Mouse (Mus musculus): ENCODE results near the gene Zfp449. TPM values are rescaled to one million over a fixed set of nuclear protein-coding genes. Genes with fewer than 3 reads are reported as not detected.
"Not testable (repeated sequence)": the region's sequence is repeated elsewhere in the genome, so short reads cannot be mapped to it uniquely, and the experiment has no call there.

Zfp449 gene
- polyA plus RNA-seq, 1 experiment from 2014 or later = 8.0 TPM

GRCm38 (mm10) chrX:56374431-56375128, 28.4 kb downstream of the Zfp449 start, which contains the start of gene Smim10l2a:
Smim10l2a (plus strand) TSS chrX:56374586.
- ATAC-seq (replicated peaks; ENCODE audit: extremely low read depth, insufficient read depth, low FRiP score) = peak; percentile 85
- 13% methylated on average over 47 of the region's 56 CpGs for WGBS
- peak within 1 kb of the TSS; percentile 62 for H3K9ac ChIP-seq (ENCODE audit: low read length)

DNA sequence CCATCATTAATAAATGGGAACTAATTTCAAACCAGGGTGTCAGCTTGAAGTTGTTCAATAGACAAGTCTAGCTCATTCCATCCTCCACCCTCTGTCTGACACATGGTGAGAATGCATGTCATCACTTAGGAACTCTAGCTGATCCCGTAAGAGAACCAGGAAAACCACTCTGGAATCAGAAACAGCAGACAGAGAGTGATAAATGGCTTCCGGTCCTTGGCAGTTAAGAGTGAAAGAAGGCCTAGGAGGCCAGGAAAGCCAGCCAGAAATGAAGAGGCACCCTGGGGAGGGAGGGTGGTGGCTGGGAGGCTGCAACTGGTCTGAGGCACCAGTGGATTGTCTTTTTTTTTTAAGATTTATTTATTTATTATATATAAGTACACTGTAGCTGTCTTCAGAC, 34.7 kb downstream of the Zfp449 start:
- Histone ChIP-seq H3K4me3 (ENCODE audit: low read length) (no peak overlapping the region), H3K9ac (ENCODE audit: low read length) (no peak overlapping the region), H3K27me3 (ENCODE audit: control insufficient read depth, insufficient read depth, low read length) (no peaks in the 10 kb centered on the region), H3K4me1 (ENCODE audit: control insufficient read depth, insufficient read depth, low read length) (no peaks in the 10 kb centered on the region), H3K36me3 (ENCODE audit: control insufficient read depth, insufficient read depth) (no peaks in the 10 kb centered on the region), H3K27ac (ENCODE audit: low read length) (no peak overlapping the region), H3K4me2 (ENCODE audit: low read depth, low read length) (no peak overlapping the region), H3K9me3 (replicated peaks; ENCODE audit: control insufficient read depth, low read length) (0 out of 2 replicates have a peak, but pooled peaks cover 2% of the 10 kb centered on the region)
- no peak for ATAC-seq (replicated peaks; ENCODE audit: extremely low read depth, insufficient read depth, low FRiP score)
- 59% methylated on average over 2 of the region's 2 CpGs for whole genome bisulfite sequencing

More at GRCm38 (mm10) chrX:56374431-56375128, 28.4 kb downstream of the Zfp449 start, which contains the start of gene Smim10l2a:
- not testable (repeated sequence) for H3K9me3 ChIP-seq (replicated peaks; ENCODE audit: control insufficient read depth, low read length); H3K27ac ChIP-seq (ENCODE audit: low read length); H3K36me3 ChIP-seq (ENCODE audit: control insufficient read depth, insufficient read depth); H3K27me3 ChIP-seq (ENCODE audit: control insufficient read depth, insufficient read depth, low read length); H3K4me1 ChIP-seq (ENCODE audit: control insufficient read depth, insufficient read depth, low read length)
- Histone ChIP-seq H3K4me2 (ENCODE audit: low read depth, low read length) (peak within 1 kb of the TSS; percentile 67), H3K4me3 (ENCODE audit: low read length) (peak within 1 kb of the TSS; percentile 53)

DNA sequence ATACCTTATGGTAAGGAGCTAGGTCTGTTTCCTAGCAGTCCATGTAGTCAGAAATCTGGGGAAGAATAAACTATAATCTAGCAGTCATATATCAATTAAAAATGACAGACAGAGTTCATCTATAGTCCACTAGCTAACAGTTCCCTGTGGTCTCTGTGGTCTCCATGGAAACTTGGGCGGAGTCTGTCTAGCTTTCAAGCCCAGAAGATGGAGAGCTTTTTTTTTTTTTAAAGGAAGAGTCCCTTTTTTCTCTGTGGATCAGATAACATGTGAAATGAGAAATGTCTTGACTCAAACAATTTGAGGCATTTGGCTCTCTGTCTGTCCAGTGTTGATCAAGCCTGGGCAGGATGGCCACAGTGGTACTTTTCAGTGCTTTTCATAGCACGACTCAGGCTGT, 37.9 kb downstream of the Zfp449 start:
- H3K4me3 ChIP-seq (ENCODE audit: low read length) = no peak overlapping the region
- no peaks in the 10 kb centered on the region for H3K36me3 ChIP-seq (ENCODE audit: control insufficient read depth, insufficient read depth)
- H3K9me3 ChIP-seq (replicated peaks; ENCODE audit: control insufficient read depth, low read length) = 0 out of 2 replicates have a peak, but pooled peaks cover 2% of the 10 kb centered on the region
- no peaks in the 10 kb centered on the region for H3K4me1 ChIP-seq (ENCODE audit: control insufficient read depth, insufficient read depth, low read length)
- H3K27me3 ChIP-seq (ENCODE audit: control insufficient read depth, insufficient read depth, low read length) = no peaks in the 10 kb centered on the region
- no peak for ATAC-seq (replicated peaks; ENCODE audit: extremely low read depth, insufficient read depth, low FRiP score)
- 71% methylated on average over 2 of the region's 2 CpGs for WGBS
- no peak overlapping the region for H3K4me2 ChIP-seq (ENCODE audit: low read depth, low read length)
- H3K27ac ChIP-seq (ENCODE audit: low read length) = no peak overlapping the region
- H3K9ac ChIP-seq (ENCODE audit: low read length) = no peak overlapping the region

DNA sequence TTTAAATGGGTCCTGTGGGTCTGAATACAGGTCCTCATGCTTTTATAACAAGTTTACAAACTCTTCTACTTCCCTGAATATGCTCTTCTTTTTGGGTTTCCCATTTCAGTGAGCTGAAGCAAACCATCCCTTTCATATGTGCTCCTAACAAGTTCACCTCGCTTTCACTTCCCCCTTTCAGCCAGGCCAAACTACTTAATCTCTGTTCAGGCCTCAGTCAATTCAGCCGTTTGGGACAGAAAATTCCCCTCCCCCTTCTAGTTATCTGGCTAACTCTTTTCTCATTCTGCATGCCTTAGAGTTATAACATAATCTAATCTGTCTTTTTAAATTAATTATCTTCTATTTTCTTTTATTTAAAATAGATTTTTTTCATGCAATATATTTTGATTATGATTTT, 58.4 kb downstream of the Zfp449 start:
- no peak for ATAC-seq (replicated peaks; ENCODE audit: extremely low read depth, insufficient read depth, low FRiP score)
- Histone ChIP-seq H3K27ac (ENCODE audit: low read length) (no peak overlapping the region), H3K4me2 (ENCODE audit: low read depth, low read length) (no peak overlapping the region), H3K4me3 (ENCODE audit: low read length) (no peak overlapping the region), H3K4me1 (ENCODE audit: control insufficient read depth, insufficient read depth, low read length) (no peaks in the 10 kb centered on the region), H3K36me3 (ENCODE audit: control insufficient read depth, insufficient read depth) (no peaks in the 10 kb centered on the region), H3K9ac (ENCODE audit: low read length) (no peak overlapping the region), H3K27me3 (ENCODE audit: control insufficient read depth, insufficient read depth, low read length) (no peaks in the 10 kb centered on the region), H3K9me3 (replicated peaks; ENCODE audit: control insufficient read depth, low read length) (no peaks in the 10 kb centered on the region; the same call in 1 of the 2 replicates)
- WGBS = 28% methylated on average over 2 of the region's 2 CpGs

- no peaks in the 10 kb centered on the region; the same call in 1 of the 2 replicates for H3K9me3 ChIP-seq (replicated peaks; ENCODE audit: control insufficient read depth, low read length)
- no peak overlapping the region for H3K4me2 ChIP-seq (ENCODE audit: low read depth, low read length)
- H3K36me3 ChIP-seq (ENCODE audit: control insufficient read depth, insufficient read depth) = no peaks in the 10 kb centered on the region
- no peak overlapping the region for H3K9ac ChIP-seq (ENCODE audit: low read length)
- no peaks in the 10 kb centered on the region for H3K27me3 ChIP-seq (ENCODE audit: control insufficient read depth, insufficient read depth, low read length)
- ATAC-seq (replicated peaks; ENCODE audit: extremely low read depth, insufficient read depth, low FRiP score) = no peak
- WGBS = 57% methylated on average over 1 of the region's 1 CpGs
- no peaks in the 10 kb centered on the region for H3K4me1 ChIP-seq (ENCODE audit: control insufficient read depth, insufficient read depth, low read length)
- no peak overlapping the region for H3K4me3 ChIP-seq (ENCODE audit: low read length)
- H3K27ac ChIP-seq (ENCODE audit: low read length) = no peak overlapping the region
Measured at GRCm38 (mm10) chrX:56405482-56405881, 59.3 kb downstream of the Zfp449 start.

GRCm38 (mm10) chrX:56406128-56406527, 59.9 kb downstream of the Zfp449 start:
- Histone ChIP-seq H3K27ac (ENCODE audit: low read length) (no peak overlapping the region), H3K4me2 (ENCODE audit: low read depth, low read length) (no peak overlapping the region), H3K36me3 (ENCODE audit: control insufficient read depth, insufficient read depth) (no peaks in the 10 kb centered on the region), H3K4me1 (ENCODE audit: control insufficient read depth, insufficient read depth, low read length) (no peaks in the 10 kb centered on the region), H3K4me3 (ENCODE audit: low read length) (no peak overlapping the region), H3K27me3 (ENCODE audit: control insufficient read depth, insufficient read depth, low read length) (no peaks in the 10 kb centered on the region), H3K9me3 (replicated peaks; ENCODE audit: control insufficient read depth, low read length) (no peaks in the 10 kb centered on the region; the same call in 1 of the 2 replicates), H3K9ac (ENCODE audit: low read length) (no peak overlapping the region)
- no peak for ATAC-seq (replicated peaks; ENCODE audit: extremely low read depth, insufficient read depth, low FRiP score)
- 54% methylated on average over 5 of the region's 5 CpGs for WGBS

Other genes starting within 250 kb of the Zfp449 start
- 2.4 and 3.2 TPM in 2 replicates for gene 3830403N18Rik, start 209.8 kb upstream of the Zfp449 start, polyA plus RNA-seq (2015; fragmentation: Nextera tagmentation; extraction: Ambion mirVana)
- not detected in 2 replicates for gene Gm773, start 133.5 kb upstream of the Zfp449 start, polyA plus RNA-seq (2015; fragmentation: Nextera tagmentation; extraction: Ambion mirVana)
- gene Smim10l2a, start 28.2 kb downstream of the Zfp449 start, polyA plus RNA-seq (2015; fragmentation: Nextera tagmentation; extraction: Ambion mirVana) = 1.3 and 2.1 TPM in 2 replicates
- 1.2 and 1.9 TPM in 2 replicates for gene Gm2174, start 101.6 kb downstream of the Zfp449 start, polyA plus RNA-seq (2015; fragmentation: Nextera tagmentation; extraction: Ambion mirVana)
- gene Ints6l, start 108.5 kb downstream of the Zfp449 start, polyA plus RNA-seq (2015; fragmentation: Nextera tagmentation; extraction: Ambion mirVana) = 18.6 and 19.0 TPM in 2 replicates
- not detected in 2 replicates for gene Gm10477, start 178.3 kb downstream of the Zfp449 start, polyA plus RNA-seq (2015; fragmentation: Nextera tagmentation; extraction: Ambion mirVana)
- gene Gm648, start 203.2 kb downstream of the Zfp449 start, polyA plus RNA-seq (2015; fragmentation: Nextera tagmentation; extraction: Ambion mirVana) = not detected in 2 replicates